1 mouse cellular context compared by ENCODE assay signal in genomic region chr17:34354940-34355339, GRCm38 (mm10).
TF ChIP-seq lines count a peak whose summit lies in the region.

No protein-coding gene starts in this region.

TF ChIP-seq in MEL, 35 proteins besides CTCF, POLR2A, EP300 and RAD21:
- TF ChIP-seq CHD2 (IDR thresholded peaks at IDR 0.05; ENCODE audit: low read length) = no peak
- no peak for TF ChIP-seq NELFE (IDR thresholded peaks at IDR 0.05; ENCODE audit: low read depth, low read length)
- no peak for TF ChIP-seq E2F4 (IDR thresholded peaks at IDR 0.05; ENCODE audit: borderline replicate concordance, low read depth, low read length)
- no peak for TF ChIP-seq MXI1 (IDR thresholded peaks at IDR 0.05; ENCODE audit: low read depth, low read length)
- TF ChIP-seq MAFK (IDR thresholded peaks at IDR 0.05; ENCODE audit: borderline replicate concordance, low read depth, low read length) = no peak
- TF ChIP-seq HCFC1 (IDR thresholded peaks at IDR 0.05; ENCODE audit: low read depth, low read length) = no peak
- no peak for TF ChIP-seq GATA1 (IDR thresholded peaks at IDR 0.05; ENCODE audit: low read depth, low read length)
- no peak for TF ChIP-seq USF1 (IDR thresholded peaks at IDR 0.05; ENCODE audit: low read depth, low read length)
- TF ChIP-seq MAX (IDR thresholded peaks at IDR 0.05; ENCODE audit: low read length) = no peak
- TF ChIP-seq SMC3 (IDR thresholded peaks at IDR 0.05; ENCODE audit: low read depth, low read length) = no peak
- no peak for TF ChIP-seq POLR2AphosphoS2 (IDR thresholded peaks at IDR 0.05; ENCODE audit: low read length)
